Mouse (Mus musculus) lung, postnatal 0 days (tissue): Measurements from ENCODE around the gene Galnt4.

Experiments used
- CTCF ChIP-seq: IDR thresholded peaks from 2 replicates; pipeline ENCODE4 v1.5.1; 2016; ENCODE audit warnings: antibody characterized with exemption, mild to moderate bottlenecking
- EP300 ChIP-seq: IDR thresholded peaks from 2 replicates; pipeline ENCODE4 v1.6.1; 2016; ENCODE audit warnings: antibody characterized with exemption, mild to moderate bottlenecking, control low read depth

DNA sequence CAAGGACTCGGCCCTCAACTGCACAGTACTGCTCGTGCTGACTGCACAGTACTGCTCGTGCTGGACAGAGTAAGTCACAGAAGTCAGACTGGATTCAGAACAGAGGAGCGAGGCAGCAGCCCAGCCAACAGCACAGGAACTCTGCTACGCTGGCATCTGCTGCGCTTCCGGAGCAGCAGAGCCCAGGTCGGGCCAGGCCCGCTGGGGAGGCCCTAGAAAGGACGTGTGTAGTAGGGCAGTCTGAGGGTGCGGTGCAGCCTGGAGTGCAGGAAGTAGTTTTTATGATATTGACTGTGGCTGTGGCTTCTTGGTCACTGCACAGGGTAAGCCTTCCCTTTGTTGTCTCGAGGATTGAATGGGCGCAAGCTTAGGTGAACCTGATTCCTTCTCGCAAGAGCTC lies 19.0 kb downstream of the Galnt4 start:
- TF ChIP-seq EP300 (no peak), CTCF (no peak)
